Mouse (Mus musculus) embryonic fibroblast, embryonic 13.5 days (primary cell): ENCODE results near the gene Stmnd1.

Experiments
- CTCF ChIP-seq: IDR thresholded peaks from 2 replicates; pipeline ENCODE4 v1.5.1; 2011; ENCODE audit warnings: mild to moderate bottlenecking, control low read depth, low read length, moderate library complexity, borderline replicate concordance; ENCODE audit not compliant: insufficient read depth
- POLR2A ChIP-seq: IDR thresholded peaks from 2 replicates; pipeline ENCODE4 v1.6.1; 2011; ENCODE audit warnings: low read depth, mild to moderate bottlenecking, control low read depth, low read length, moderate library complexity

DNA sequence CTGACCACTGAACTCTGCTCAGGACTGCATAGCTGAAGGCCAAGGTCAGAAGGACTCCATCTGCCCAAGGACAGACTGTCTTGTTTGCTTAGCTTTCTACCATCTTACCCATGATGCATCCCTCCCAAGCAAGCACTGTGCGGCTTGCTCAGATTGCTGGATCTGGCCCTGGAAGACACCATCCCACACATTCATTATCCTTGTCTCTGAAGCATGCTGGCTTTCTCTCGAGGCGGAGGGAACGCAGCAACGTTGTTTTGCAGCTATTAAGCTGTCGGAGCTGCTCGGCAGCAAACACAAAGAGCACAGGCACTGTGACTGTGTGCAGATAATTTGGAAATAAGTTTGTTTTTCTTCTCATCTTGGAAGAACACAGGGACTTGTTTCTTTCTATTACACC, 69.7 kb downstream of the Stmnd1 start:
- TF ChIP-seq CTCF (no peak), POLR2A (no peak)
